Mouse (Mus musculus) midbrain, embryonic 11.5 days (tissue): ENCODE measurements around the gene Mpz. TPM values are rescaled to one million over a fixed set of nuclear protein-coding genes. Genes with fewer than 3 reads are reported as not detected.

Experiments
- ATAC-seq: fragments of 200-750 bp; cut with Nextera tagmentation; 2 replicates; pipeline ENCODE4 v1.8.0; 2017; ENCODE audit warnings: moderate TSS enrichment, moderate library complexity; ENCODE audit not compliant: low FRiP score
- DNase-seq: peaks from one replicate; pipeline ENCODE4 v3.0.0; 2015; ENCODE audit warnings: low spot score; ENCODE audit errors: missing footprints
- H3K27ac ChIP-seq: fragments of 300-500 bp; sonication (generic); 2 replicates; pipeline ENCODE4 v1.5.1; 2014; ENCODE audit warnings: low read depth, low read length
- H3K27me3 ChIP-seq: fragments of 300-500 bp; sonication (generic); 2 replicates; pipeline ENCODE4 v1.6.1; 2014; ENCODE audit warnings: mild to moderate bottlenecking, low read length, moderate library complexity, mixed read lengths; ENCODE audit not compliant: control insufficient read depth, insufficient read depth
- H3K36me3 ChIP-seq: fragments of 300-500 bp; sonication (generic); 2 replicates; pipeline ENCODE4 v1.6.1; 2014; ENCODE audit warnings: mild to moderate bottlenecking, low read length, moderate library complexity, mixed read lengths; ENCODE audit not compliant: control insufficient read depth, insufficient read depth
- H3K4me1 ChIP-seq: fragments of 300-500 bp; sonication (generic); 2 replicates; pipeline ENCODE4 v1.6.1; 2014; ENCODE audit warnings: low read length; ENCODE audit not compliant: control insufficient read depth, insufficient read depth
- H3K4me2 ChIP-seq: fragments of 300-500 bp; sonication (generic); 2 replicates; pipeline ENCODE4 v1.6.1; 2014; ENCODE audit warnings: mild to moderate bottlenecking, moderate library complexity
- H3K4me3 ChIP-seq: fragments of 300-500 bp; sonication (generic); 2 replicates; pipeline ENCODE4 v1.5.1; 2014; ENCODE audit warnings: low read depth, low read length
- H3K9ac ChIP-seq: fragments of 300-500 bp; sonication (generic); 2 replicates; pipeline ENCODE4 v1.6.1; 2014; ENCODE audit warnings: low read length
- H3K9me3 ChIP-seq: fragments of 300-500 bp; sonication (generic); 2 replicates; pipeline ENCODE4 v1.6.1; 2016; ENCODE audit warnings: low read length; ENCODE audit not compliant: control insufficient read depth
- WGBS: fragments of 180-500 bp; shearing (Covaris S2); extraction: QIAGEN DNeasy Blood & Tissue Kit; methylation state at CpG from one replicate; pipeline ENCODE4 v1.1.7; 2014; 5-methylcytosine and 5-hydroxymethylcytosine counted together
- polyA plus RNA-seq: library from polyadenylated mRNA; unstranded; fragments of >200 nt; fragmentation: Nextera tagmentation; extraction: Ambion mirVana; gene quantifications from 2 replicates; pipeline ENCODE4 v1.2.1, GENCODE M21; 2014

Mpz gene
- polyA plus RNA-seq, 1 experiment from 2014 or later: 0.12 TPM

- under 1% methylated on average over 38 of the region's 38 CpGs for WGBS
These were observed 39.3 kb upstream of the Mpz start for GRCm38 (mm10) chr1:171111020-171111780.

GRCm38 (mm10) chr1:171111781-171112575 lies 38.5 kb upstream of the Mpz start:
- WGBS: 4% methylated on average over 15 of the region's 15 CpGs
- Histone ChIP-seq H3K4me3 (peak overlapping the region; percentile 53), H3K27ac (no peak overlapping the region), H3K9me3 (no peaks in the 10 kb centered on the region), H3K27me3 (no peaks in the 10 kb centered on the region), H3K36me3 (no peaks in the 10 kb centered on the region), H3K4me2 (peak overlapping the region; percentile 43), H3K9ac (peak overlapping the region; percentile 34), H3K4me1 (peaks cover 13% of the 10 kb centered on the region)
- DNase-seq (peak; percentile 89), ATAC-seq (no peak)

More at GRCm38 (mm10) chr1:171111020-171111780, 39.3 kb upstream of the Mpz start:
- 0 out of 2 replicates have a peak overlapping the region, but pooled peaks have one; percentile 35 for H3K27ac ChIP-seq
- H3K9ac ChIP-seq: peak overlapping the region; percentile 80
- no peaks in the 10 kb centered on the region for H3K36me3 ChIP-seq
- H3K4me3 ChIP-seq: peak overlapping the region; percentile 53
- peaks cover 13% of the 10 kb centered on the region for H3K4me1 ChIP-seq
- H3K27me3 ChIP-seq: no peaks in the 10 kb centered on the region
- peak; percentile 100 for DNase-seq
- ATAC-seq: peak; percentile 88
- peak overlapping the region; percentile 43 for H3K4me2 ChIP-seq
- H3K9me3 ChIP-seq: no peaks in the 10 kb centered on the region

DNA sequence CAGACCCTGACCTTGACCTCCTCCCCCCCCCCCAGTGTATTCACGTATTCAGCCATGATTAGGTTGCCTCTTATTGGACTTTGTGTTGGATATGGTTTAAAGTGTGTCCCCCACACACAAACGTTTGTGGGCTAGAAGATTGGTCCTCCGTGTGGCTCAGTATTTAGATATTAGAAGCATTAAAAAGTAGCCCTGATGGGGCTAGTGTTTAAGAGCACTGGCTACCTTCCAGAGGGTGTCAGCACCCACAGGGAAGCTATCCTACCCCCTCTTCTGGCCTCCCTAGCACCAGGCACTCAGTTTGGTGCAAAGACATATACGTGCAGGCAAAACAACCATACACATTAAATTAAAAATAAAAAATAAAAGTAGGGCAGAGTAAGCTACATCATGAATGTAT lies 37.5 kb upstream of the Mpz start:
- no peak for DNase-seq
- Histone ChIP-seq H3K4me1 (peaks cover 13% of the 10 kb centered on the region), H3K4me2 (no peak overlapping the region), H3K4me3 (no peak overlapping the region), H3K9me3 (no peaks in the 10 kb centered on the region), H3K27ac (no peak overlapping the region), H3K36me3 (no peaks in the 10 kb centered on the region), H3K27me3 (no peaks in the 10 kb centered on the region), H3K9ac (no peak overlapping the region)
- WGBS: 77% methylated on average over 4 of the region's 4 CpGs
- no peak for ATAC-seq

- H3K4me2 ChIP-seq: peak within 1 kb of the TSS; percentile 66
- no peaks in the 10 kb centered on the region for H3K36me3 ChIP-seq
- ATAC-seq: peak; percentile 54
- H3K9ac ChIP-seq: peak within 1 kb of the TSS; percentile 74
- H3K4me1 ChIP-seq: peaks cover 13% of the 10 kb centered on the region
- peak; percentile 94 for DNase-seq
- WGBS: 0% methylated on average over 24 of the region's 24 CpGs
- H3K9me3 ChIP-seq: no peaks in the 10 kb centered on the region
- H3K4me3 ChIP-seq: peak within 1 kb of the TSS; percentile 40
- no peaks in the 10 kb centered on the region for H3K27me3 ChIP-seq
- H3K27ac ChIP-seq: peak within 1 kb of the TSS; percentile 28
These were observed 36.6 kb upstream of the Mpz start, which contains the start of gene Cfap126 for GRCm38 (mm10) chr1:171113873-171114299. Cfap126 (plus strand) TSS chr1:171113918.

GRCm38 (mm10) chr1:171116280-171116679 lies 34.2 kb upstream of the Mpz start:
- ATAC-seq (no peak), DNase-seq (no peak)
- no peaks in the 10 kb centered on the region for H3K36me3 ChIP-seq
- H3K4me1 ChIP-seq: peaks cover 6% of the 10 kb centered on the region; the same call in 1 of the 2 replicates
- H3K27ac ChIP-seq: no peak overlapping the region
- H3K9me3 ChIP-seq: no peaks in the 10 kb centered on the region
- no peak overlapping the region for H3K9ac ChIP-seq
- H3K4me2 ChIP-seq: no peak overlapping the region
- no peak overlapping the region for H3K4me3 ChIP-seq
- no peaks in the 10 kb centered on the region for H3K27me3 ChIP-seq
- 80% methylated on average over 4 of the region's 4 CpGs for WGBS

DNA sequence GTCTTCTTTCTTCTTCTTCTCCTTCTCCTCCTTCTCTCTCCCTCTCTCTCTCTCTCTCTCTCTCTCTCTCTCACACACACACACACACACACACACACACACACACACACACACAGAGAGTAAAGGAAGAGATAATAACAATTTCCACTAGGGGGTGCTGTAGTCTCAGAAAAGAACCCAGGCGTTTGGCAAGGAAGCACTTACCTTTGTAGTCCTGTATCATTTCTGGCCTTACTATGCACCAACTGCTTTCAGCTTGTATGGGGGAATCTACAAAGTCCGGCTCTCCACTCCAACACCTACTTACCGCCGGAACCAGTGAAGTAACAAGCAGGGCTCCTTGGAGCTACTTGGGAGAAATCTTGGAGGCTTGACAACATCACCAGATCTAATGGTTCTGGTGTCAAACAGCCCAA lies 32.2 kb upstream of the Mpz start:
- no peaks in the 10 kb centered on the region for H3K36me3 ChIP-seq

GRCm38 (mm10) chr1:171118996-171119395 lies 31.5 kb upstream of the Mpz start:
- H3K36me3 ChIP-seq: no peaks in the 10 kb centered on the region
- no peaks in the 10 kb centered on the region for H3K27me3 ChIP-seq
- DNase-seq (peak; percentile 51), ATAC-seq (no peak)
- no peak overlapping the region for H3K4me3 ChIP-seq
- no peaks in the 10 kb centered on the region for H3K9me3 ChIP-seq
- no peak overlapping the region for H3K27ac ChIP-seq
- WGBS: 85% methylated on average over 5 of the region's 5 CpGs
- H3K9ac ChIP-seq: no peak overlapping the region
- no peaks in the 10 kb centered on the region for H3K4me1 ChIP-seq
- no peak overlapping the region for H3K4me2 ChIP-seq

More for the DNA sequence above, 32.2 kb upstream of the Mpz start:
- Histone ChIP-seq H3K27ac (no peak overlapping the region), H3K9ac (no peak overlapping the region), H3K9me3 (no peaks in the 10 kb centered on the region), H3K4me3 (no peak overlapping the region), H3K4me1 (0 out of 2 replicates have a peak, but pooled peaks cover 3% of the 10 kb centered on the region), H3K4me2 (no peak overlapping the region), H3K27me3 (no peaks in the 10 kb centered on the region)
- 10% methylated on average over 4 of the region's 4 CpGs for WGBS
- DNase-seq: peak; percentile 96
- peak; percentile 40; the same call in 1 of the 2 replicates for ATAC-seq

- Histone ChIP-seq H3K4me3 (no peak overlapping the region), H3K27me3 (no peaks in the 10 kb centered on the region), H3K4me1 (no peaks in the 10 kb centered on the region), H3K27ac (no peak overlapping the region), H3K9ac (no peak overlapping the region), H3K9me3 (no peaks in the 10 kb centered on the region), H3K4me2 (no peak overlapping the region), H3K36me3 (no peaks in the 10 kb centered on the region)
- DNase-seq: no peak
- ATAC-seq: no peak
- WGBS: 84% methylated on average over 14 of the region's 14 CpGs
These were observed 31.1 kb upstream of the Mpz start for GRCm38 (mm10) chr1:171119405-171119804.

DNA sequence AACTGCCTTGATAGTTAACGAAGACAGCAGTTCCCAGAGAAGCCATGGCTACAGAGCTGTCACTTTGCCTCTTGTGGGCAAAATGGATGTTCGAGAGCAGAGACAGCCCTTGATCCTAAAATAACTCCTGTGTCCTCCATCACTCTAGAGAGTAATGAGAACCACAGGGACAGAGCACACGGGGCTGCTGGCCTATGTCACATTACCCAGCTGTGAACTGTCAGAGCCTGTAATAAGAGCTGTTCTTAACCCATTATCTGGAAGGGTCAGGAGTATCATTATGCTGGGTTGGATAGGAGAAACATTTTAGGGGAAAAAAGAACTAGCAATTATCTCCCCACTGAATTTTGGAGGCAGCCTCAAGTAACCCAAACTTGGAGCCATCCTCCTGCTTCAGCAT lies 29.6 kb upstream of the Mpz start:
- WGBS: 72% methylated on average over 3 of the region's 3 CpGs
- Histone ChIP-seq H3K36me3 (no peaks in the 10 kb centered on the region), H3K4me1 (no peaks in the 10 kb centered on the region), H3K9ac (no peak overlapping the region), H3K27ac (no peak overlapping the region), H3K4me2 (no peak overlapping the region), H3K4me3 (no peak overlapping the region), H3K9me3 (no peaks in the 10 kb centered on the region), H3K27me3 (no peaks in the 10 kb centered on the region)
- ATAC-seq: no peak
- no peak for DNase-seq
